Mouse (Mus musculus): Measurements from ENCODE around the gene Setdb1. TPM values are rescaled to one million over a fixed set of nuclear protein-coding genes. Genes with fewer than 3 reads are reported as not detected.
A peak's percentile ranks its signal among the peaks of the same experiment; 100 is the strongest.

Setdb1 gene
- total and polyA plus RNA-seq, 3 experiments: 101 to 116 TPM; not detected in 1

DNA sequence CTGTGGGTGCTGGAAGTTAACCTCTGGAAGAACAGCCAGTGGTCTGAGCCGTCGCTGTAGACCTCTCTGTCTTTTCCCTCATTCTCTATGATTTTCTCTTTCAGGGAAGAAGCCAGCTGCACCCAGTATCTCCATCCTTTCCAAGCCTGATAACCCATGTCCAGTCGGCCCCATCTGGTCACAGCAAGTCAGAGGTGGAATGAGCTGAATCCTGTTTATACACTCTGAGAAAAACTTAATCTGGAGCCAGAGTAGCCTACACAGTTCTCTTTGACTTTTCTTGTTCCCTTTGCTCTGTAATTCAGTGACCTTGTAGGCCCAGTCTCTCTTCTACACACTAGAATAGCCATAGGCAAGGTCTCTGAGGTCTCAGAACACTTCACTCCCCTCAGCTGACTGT, 69.5 kb downstream of the Setdb1 start:
- Histone ChIP-seq H3K4me1 (ENCODE audit: control insufficient read depth in 1 of 2, insufficient read depth in 2 of 2, low read length in 2 of 2) (peaks cover 15 to 35% of the 10 kb centered on the region in 2 experiments), H3K9me3 (replicated peaks; ENCODE audit: insufficient read depth, low read length) (no peaks in the 10 kb centered on the region), H3K27me3 (ENCODE audit: control insufficient read depth in 1 of 2, insufficient read depth in 2 of 2, low read length in 2 of 2) (no peaks in the 10 kb centered on the region), H3K4me3 (ENCODE audit: control insufficient read depth in 1 of 2, insufficient read depth in 1 of 2, low read depth in 2 of 2, low read length in 2 of 2) (0 out of 4 replicates have a peak overlapping the region, but pooled peaks of 1 of the 2 experiments have one; percentile 49), H3K36me3 (ENCODE audit: control insufficient read depth in 1 of 2, insufficient read depth in 2 of 2, low read length in 2 of 2) (peaks cover 14 to 35% of the 10 kb centered on the region in 2 experiments), H3K79me2 (ENCODE audit: control insufficient read depth, insufficient read depth, low read length, poor library complexity) (peaks cover 37% of the 10 kb centered on the region), H3K9ac (ENCODE audit: control insufficient read depth, low read depth, low read length, poor library complexity, severe bottlenecking) (peak overlapping the region; percentile 70), H3K27ac (ENCODE audit: control insufficient read depth, low read depth, low read length) (no peak overlapping the region)
- no peak for TF ChIP-seq TAL1 (IDR thresholded peaks at IDR 0.05; ENCODE audit: low read length)
- no peak for TF ChIP-seq MAFK (IDR thresholded peaks at IDR 0.05; ENCODE audit: borderline replicate concordance, low read depth, low read length)
- TF ChIP-seq ETS1 (IDR thresholded peaks at IDR 0.05; ENCODE audit: low read depth, low read length): no peak
- no peak for TF ChIP-seq USF1 (IDR thresholded peaks at IDR 0.05; ENCODE audit: low read depth, low read length)
- TF ChIP-seq POLR2A (IDR thresholded peaks at IDR 0.05; ENCODE audit: control insufficient read depth in 1 of 2, insufficient read depth in 1 of 2, low read depth in 1 of 2, low read length in 2 of 2, poor library complexity in 1 of 2): no peak
- no peak for TF ChIP-seq MEF2A (IDR thresholded peaks at IDR 0.05; ENCODE audit: extremely low read depth, insufficient replicate concordance, low read depth, low read length, poor library complexity, severe bottlenecking)
- no peak for TF ChIP-seq NRF1 (IDR thresholded peaks at IDR 0.05; ENCODE audit: insufficient read depth, low read depth, low read length, poor library complexity, severe bottlenecking)
- DNase-seq (ENCODE audit: low read depth, low spot score): no peak

- no peaks in the 10 kb centered on the region for H3K27me3 ChIP-seq (ENCODE audit: control insufficient read depth in 1 of 2, insufficient read depth in 2 of 2, low read length in 2 of 2)
- DNase-seq (ENCODE audit: low read depth, low spot score): peak; percentile 99
- H3K9me3 ChIP-seq (replicated peaks; ENCODE audit: insufficient read depth, low read length): no peaks in the 10 kb centered on the region
- peak overlapping the region; percentile 70 for H3K9ac ChIP-seq (ENCODE audit: control insufficient read depth, low read depth, low read length, poor library complexity, severe bottlenecking)
- peak overlapping the region; percentile 49 to 50 for H3K4me3 ChIP-seq (ENCODE audit: control insufficient read depth in 1 of 2, insufficient read depth in 1 of 2, low read depth in 2 of 2, low read length in 2 of 2)
- TF ChIP-seq POLR2A (IDR thresholded peaks at IDR 0.05; ENCODE audit: control insufficient read depth in 1 of 2, insufficient read depth in 1 of 2, low read depth in 1 of 2, low read length in 2 of 2, poor library complexity in 1 of 2): peak in 1 of 2 experiments; percentile 98; a peak in 2 of 4 replicates
- no peak for TF ChIP-seq ZMIZ1 (IDR thresholded peaks at IDR 0.05; ENCODE audit: low read depth, low read length)
- peak; percentile 94 for TF ChIP-seq TBP (IDR thresholded peaks at IDR 0.05; ENCODE audit: low read depth, low read length)
- TF ChIP-seq GATA1 (IDR thresholded peaks at IDR 0.05; ENCODE audit: low read depth, low read length): peak; percentile 83
- peaks cover 41% of the 10 kb centered on the region for H3K79me2 ChIP-seq (ENCODE audit: control insufficient read depth, insufficient read depth, low read length, poor library complexity)
- peak overlapping the region; percentile 79 for H3K27ac ChIP-seq (ENCODE audit: control insufficient read depth, low read depth, low read length)
- peaks cover 9 to 35% of the 10 kb centered on the region in 2 experiments for H3K36me3 ChIP-seq (ENCODE audit: control insufficient read depth in 1 of 2, insufficient read depth in 2 of 2, low read length in 2 of 2)
- peaks cover 15 to 35% of the 10 kb centered on the region in 2 experiments for H3K4me1 ChIP-seq (ENCODE audit: control insufficient read depth in 1 of 2, insufficient read depth in 2 of 2, low read length in 2 of 2)
These were observed 70.5 kb downstream of the Setdb1 start for GRCm38 (mm10) chr3:95286510-95286909.

DNA sequence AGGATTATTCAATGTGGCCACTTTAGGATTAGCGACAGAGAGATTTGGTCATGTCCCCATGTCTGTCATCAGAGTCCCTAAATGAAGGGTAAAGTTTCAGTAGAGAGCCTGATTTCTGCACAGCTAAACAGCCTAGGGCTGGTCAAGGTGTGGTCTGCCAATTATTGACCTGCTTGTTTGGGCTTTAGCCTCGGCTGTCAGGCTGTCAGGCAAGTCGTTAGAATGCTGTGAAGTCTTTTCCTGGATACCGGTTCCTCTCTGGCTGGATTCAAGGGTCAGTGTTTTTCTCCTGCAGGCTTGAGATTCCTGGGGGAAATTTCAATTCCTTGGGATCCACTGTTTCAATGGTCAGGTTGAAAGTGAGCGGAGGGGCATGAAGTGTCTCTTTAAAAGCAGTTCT, 71.0 kb downstream of the Setdb1 start:
- peaks cover 45% of the 10 kb centered on the region for H3K79me2 ChIP-seq (ENCODE audit: control insufficient read depth, insufficient read depth, low read length, poor library complexity)
- peaks cover 9 to 35% of the 10 kb centered on the region in 2 experiments for H3K36me3 ChIP-seq (ENCODE audit: control insufficient read depth in 1 of 2, insufficient read depth in 2 of 2, low read length in 2 of 2)
- no peaks in the 10 kb centered on the region for H3K27me3 ChIP-seq (ENCODE audit: control insufficient read depth in 1 of 2, insufficient read depth in 2 of 2, low read length in 2 of 2)
- peak overlapping the region; percentile 20 for H3K9ac ChIP-seq (ENCODE audit: control insufficient read depth, low read depth, low read length, poor library complexity, severe bottlenecking)
- no peaks in the 10 kb centered on the region for H3K9me3 ChIP-seq (replicated peaks; ENCODE audit: insufficient read depth, low read length)
- no peak for DNase-seq (ENCODE audit: low read depth, low spot score)
- no peak for TF ChIP-seq USF2 (IDR thresholded peaks at IDR 0.05; ENCODE audit: borderline replicate concordance in 1 of 2, insufficient read depth in 1 of 2, low read depth in 1 of 2, low read length in 2 of 2)
- no peak for TF ChIP-seq UBTF (IDR thresholded peaks at IDR 0.05; ENCODE audit: borderline replicate concordance, insufficient read depth, low read depth, low read length)
- no peak for TF ChIP-seq TCF12 (IDR thresholded peaks at IDR 0.05; ENCODE audit: low read depth, low read length)
- TF ChIP-seq ZNF384 (IDR thresholded peaks at IDR 0.05; ENCODE audit: low read depth, low read length): no peak
- TF ChIP-seq TBP (IDR thresholded peaks at IDR 0.05; ENCODE audit: low read depth, low read length): no peak
- no peak for TF ChIP-seq CHD2 (IDR thresholded peaks at IDR 0.05; ENCODE audit: low read length)
- no peak for TF ChIP-seq SMC3 (IDR thresholded peaks at IDR 0.05; ENCODE audit: low read depth, low read length)
- TF ChIP-seq BHLHE40 (IDR thresholded peaks at IDR 0.05; ENCODE audit: borderline replicate concordance, low read depth, low read length): no peak
- H3K27ac ChIP-seq (ENCODE audit: control insufficient read depth, low read depth, low read length): peak overlapping the region; percentile 10; the same call in 1 of the 2 replicates
- H3K4me1 ChIP-seq (ENCODE audit: control insufficient read depth in 1 of 2, insufficient read depth in 2 of 2, low read length in 2 of 2): peaks cover 16 to 35% of the 10 kb centered on the region in 2 experiments
- peak overlapping the region in 1 of 2 experiments; percentile 17; a peak in 2 of 4 replicates for H3K4me3 ChIP-seq (ENCODE audit: control insufficient read depth in 1 of 2, insufficient read depth in 1 of 2, low read depth in 2 of 2, low read length in 2 of 2)
